Mouse (Mus musculus): ENCODE measurements around the gene Pcbd2. TPM values are rescaled to one million over a fixed set of nuclear protein-coding genes. Genes with fewer than 3 reads are reported as not detected.

Pcbd2 gene
- total and polyA plus RNA-seq, 2 experiments, result 32.7 to 36.0 TPM

DNA sequence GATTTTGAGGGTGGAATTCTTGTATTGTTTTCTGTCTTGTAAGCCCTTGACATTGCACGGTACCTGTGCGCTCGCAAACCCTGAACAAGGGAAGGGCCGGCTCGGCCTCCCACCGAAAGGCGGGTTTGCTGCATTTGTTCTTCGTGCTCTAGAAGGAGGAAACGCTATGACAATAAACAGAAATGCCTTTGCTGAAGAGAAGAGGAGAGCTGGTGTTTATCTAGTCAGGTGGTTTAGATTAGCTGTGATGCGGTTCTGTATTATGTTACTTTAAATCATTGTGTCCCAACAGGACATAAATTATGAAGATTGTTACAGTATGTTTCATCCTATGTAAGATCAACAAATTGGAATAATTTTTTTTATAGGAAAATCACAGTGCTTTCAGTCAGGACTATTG is 34.3 kb downstream of the Pcbd2 start:
- Histone ChIP-seq H3K27me3 (ENCODE audit: control insufficient read depth, insufficient read depth, low read length) (no peaks in the 10 kb centered on the region), H3K79me2 (ENCODE audit: control insufficient read depth, insufficient read depth, low read length) (no peaks in the 10 kb centered on the region), H3K27ac (replicated peaks; ENCODE audit: insufficient read depth, low read depth, low read length) (no peak overlapping the region), H3K4me1 (ENCODE audit: control insufficient read depth, insufficient read depth, low read length) (no peaks in the 10 kb centered on the region), H3K9ac (ENCODE audit: low read depth, low read length) (no peak overlapping the region), H3K4me3 (ENCODE audit: insufficient read depth, low read depth, low read length) (no peak overlapping the region), H3K36me3 (ENCODE audit: control insufficient read depth, insufficient read depth, low read length) (no peaks in the 10 kb centered on the region)
- TF ChIP-seq CTCF (IDR thresholded peaks at IDR 0.05; ENCODE audit: low read depth, low read length) (no peak), POLR2A (IDR thresholded peaks at IDR 0.05; ENCODE audit: extremely low read depth, insufficient read depth, low read length) (no peak)
- DNase-seq (ENCODE audit: extremely low read depth, low read depth, low spot score), result no peak
- WGBS, result 93% methylated on average over 10 of the region's 10 CpGs

DNA sequence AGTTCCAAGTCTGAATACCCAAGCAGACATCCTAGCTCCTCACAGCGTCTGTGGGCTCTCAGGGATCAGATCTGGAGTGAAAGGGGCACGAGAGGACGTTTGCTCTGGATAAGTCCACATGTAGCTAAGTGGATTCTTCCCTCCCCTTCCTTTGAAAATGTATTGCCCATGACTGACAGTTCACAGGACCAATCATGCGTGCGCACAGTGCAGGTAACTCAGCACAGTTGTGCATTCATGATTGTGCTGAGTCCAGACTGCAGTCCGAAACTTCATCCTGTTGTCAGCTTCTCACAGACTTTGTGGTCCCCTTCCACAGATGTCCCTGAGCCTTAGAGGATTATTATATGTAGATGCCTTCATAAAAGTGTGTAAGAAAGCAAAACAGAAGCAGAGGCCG is 47.2 kb downstream of the Pcbd2 start:
- no peak for DNase-seq (ENCODE audit: extremely low read depth, low read depth, low spot score)
- Histone ChIP-seq H3K9ac (ENCODE audit: low read depth, low read length) (no peak overlapping the region), H3K27ac (replicated peaks; ENCODE audit: insufficient read depth, low read depth, low read length) (no peak overlapping the region), H3K36me3 (ENCODE audit: control insufficient read depth, insufficient read depth, low read length) (peaks cover 20% of the 10 kb centered on the region), H3K79me2 (ENCODE audit: control insufficient read depth, insufficient read depth, low read length) (no peaks in the 10 kb centered on the region), H3K4me3 (ENCODE audit: insufficient read depth, low read depth, low read length) (no peak overlapping the region), H3K4me1 (ENCODE audit: control insufficient read depth, insufficient read depth, low read length) (no peaks in the 10 kb centered on the region), H3K27me3 (ENCODE audit: control insufficient read depth, insufficient read depth, low read length) (no peaks in the 10 kb centered on the region)
- WGBS, result 94% methylated on average over 7 of the region's 7 CpGs
- no peak for TF ChIP-seq CTCF (IDR thresholded peaks at IDR 0.05; ENCODE audit: low read depth, low read length)
- TF ChIP-seq POLR2A (IDR thresholded peaks at IDR 0.05; ENCODE audit: extremely low read depth, insufficient read depth, low read length), result no peak

DNA sequence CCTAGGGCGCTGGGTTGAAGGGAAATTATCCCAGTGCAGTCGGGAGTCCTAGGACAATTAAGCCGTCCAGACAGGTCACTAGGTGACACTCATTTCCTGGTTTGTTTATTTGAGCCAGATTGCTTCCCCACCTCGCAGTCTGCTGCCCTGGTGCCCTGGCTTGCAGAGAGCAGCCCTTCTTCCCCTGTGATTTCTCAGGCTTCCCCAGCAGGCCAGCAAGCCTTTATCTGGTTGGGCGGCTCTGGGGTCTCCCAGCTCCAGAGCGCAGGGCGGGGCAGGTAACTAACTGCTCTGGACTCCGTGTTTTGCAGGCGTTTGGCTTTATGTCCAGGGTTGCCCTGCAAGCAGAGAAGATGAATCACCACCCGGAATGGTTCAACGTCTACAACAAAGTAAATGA is 47.9 kb downstream of the Pcbd2 start:
- TF ChIP-seq CTCF (IDR thresholded peaks at IDR 0.05; ENCODE audit: low read depth, low read length), result no peak
- TF ChIP-seq POLR2A (IDR thresholded peaks at IDR 0.05; ENCODE audit: extremely low read depth, insufficient read depth, low read length), result no peak
- Histone ChIP-seq H3K27ac (replicated peaks; ENCODE audit: insufficient read depth, low read depth, low read length) (no peak overlapping the region), H3K9ac (ENCODE audit: low read depth, low read length) (no peak overlapping the region), H3K27me3 (ENCODE audit: control insufficient read depth, insufficient read depth, low read length) (no peaks in the 10 kb centered on the region), H3K4me3 (ENCODE audit: insufficient read depth, low read depth, low read length) (no peak overlapping the region), H3K79me2 (ENCODE audit: control insufficient read depth, insufficient read depth, low read length) (no peaks in the 10 kb centered on the region), H3K36me3 (ENCODE audit: control insufficient read depth, insufficient read depth, low read length) (peaks cover 20% of the 10 kb centered on the region), H3K4me1 (ENCODE audit: control insufficient read depth, insufficient read depth, low read length) (no peaks in the 10 kb centered on the region)
- 71% methylated on average over 11 of the region's 11 CpGs for WGBS
- no peak for DNase-seq (ENCODE audit: extremely low read depth, low read depth, low spot score)

DNA sequence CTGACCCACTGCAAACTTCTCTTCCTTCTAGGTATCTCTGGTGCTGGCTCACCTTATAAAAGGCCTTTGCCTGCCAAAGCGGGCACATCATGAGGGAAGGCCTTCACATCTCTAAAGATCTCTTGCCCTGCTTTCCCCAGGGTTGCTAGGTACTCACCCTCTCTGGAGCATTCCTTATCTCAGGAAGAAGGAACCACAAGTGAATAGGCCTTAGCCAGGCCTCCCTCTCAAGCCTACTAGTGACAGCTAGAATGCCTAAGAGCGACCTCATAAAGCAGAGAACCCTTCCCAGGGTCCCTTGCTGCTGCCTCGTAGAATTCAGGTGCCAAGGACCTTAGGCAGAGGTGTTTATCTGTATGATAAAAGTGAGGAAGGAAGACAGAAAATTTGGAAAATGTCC is 57.1 kb downstream of the Pcbd2 start, which contains the start of gene Catsper3:
Gene Catsper3, plus strand, starts transcription at position 301 of the 400 bp plus-strand sequence.
- H3K4me1 ChIP-seq (ENCODE audit: control insufficient read depth, insufficient read depth, low read length), result no peaks in the 10 kb centered on the region
- no peak for DNase-seq (ENCODE audit: extremely low read depth, low read depth, low spot score)
- H3K4me3 ChIP-seq (ENCODE audit: insufficient read depth, low read depth, low read length), result no peak within 1 kb of the TSS
- no peaks in the 10 kb centered on the region for H3K36me3 ChIP-seq (ENCODE audit: control insufficient read depth, insufficient read depth, low read length)
- H3K27ac ChIP-seq (replicated peaks; ENCODE audit: insufficient read depth, low read depth, low read length), result no peak within 1 kb of the TSS
- TF ChIP-seq CTCF (IDR thresholded peaks at IDR 0.05; ENCODE audit: low read depth, low read length) (no peak), POLR2A (IDR thresholded peaks at IDR 0.05; ENCODE audit: extremely low read depth, insufficient read depth, low read length) (no peak)
- no peak within 1 kb of the TSS for H3K9ac ChIP-seq (ENCODE audit: low read depth, low read length)
- no peaks in the 10 kb centered on the region for H3K27me3 ChIP-seq (ENCODE audit: control insufficient read depth, insufficient read depth, low read length)
- whole genome bisulfite sequencing, result 83% methylated on average over 3 of the region's 3 CpGs
- H3K79me2 ChIP-seq (ENCODE audit: control insufficient read depth, insufficient read depth, low read length), result no peaks in the 10 kb centered on the region

DNA sequence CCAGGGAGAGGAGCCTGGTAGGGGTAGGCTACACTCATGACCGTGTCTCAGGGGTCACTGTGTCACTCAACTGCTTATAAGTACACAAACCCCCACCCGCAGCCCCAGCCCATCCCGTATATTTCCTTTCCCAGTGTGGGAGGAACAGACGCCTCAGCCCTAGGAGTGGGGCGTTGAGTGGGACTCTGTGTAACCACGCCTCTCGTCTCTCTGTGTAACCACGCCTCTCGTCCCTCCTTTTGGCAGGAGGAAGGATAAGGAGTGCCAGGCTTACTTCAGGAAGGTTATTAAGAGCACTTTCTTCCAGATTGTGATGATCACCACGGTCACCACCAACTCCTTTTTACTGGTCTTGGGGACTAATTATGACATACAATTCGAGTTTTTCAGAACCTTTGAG is 59.0 kb downstream of the Pcbd2 start:
- no peak overlapping the region for H3K9ac ChIP-seq (ENCODE audit: low read depth, low read length)
- no peaks in the 10 kb centered on the region for H3K79me2 ChIP-seq (ENCODE audit: control insufficient read depth, insufficient read depth, low read length)
- H3K4me3 ChIP-seq (ENCODE audit: insufficient read depth, low read depth, low read length), result no peak overlapping the region
- no peak overlapping the region for H3K27ac ChIP-seq (replicated peaks; ENCODE audit: insufficient read depth, low read depth, low read length)
- DNase-seq (ENCODE audit: extremely low read depth, low read depth, low spot score), result no peak
- no peaks in the 10 kb centered on the region for H3K36me3 ChIP-seq (ENCODE audit: control insufficient read depth, insufficient read depth, low read length)
- TF ChIP-seq CTCF (IDR thresholded peaks at IDR 0.05; ENCODE audit: low read depth, low read length), result no peak
- TF ChIP-seq POLR2A (IDR thresholded peaks at IDR 0.05; ENCODE audit: extremely low read depth, insufficient read depth, low read length), result no peak
- 72% methylated on average over 11 of the region's 11 CpGs for WGBS
- no peaks in the 10 kb centered on the region for H3K4me1 ChIP-seq (ENCODE audit: control insufficient read depth, insufficient read depth, low read length)
- no peaks in the 10 kb centered on the region for H3K27me3 ChIP-seq (ENCODE audit: control insufficient read depth, insufficient read depth, low read length)

DNA sequence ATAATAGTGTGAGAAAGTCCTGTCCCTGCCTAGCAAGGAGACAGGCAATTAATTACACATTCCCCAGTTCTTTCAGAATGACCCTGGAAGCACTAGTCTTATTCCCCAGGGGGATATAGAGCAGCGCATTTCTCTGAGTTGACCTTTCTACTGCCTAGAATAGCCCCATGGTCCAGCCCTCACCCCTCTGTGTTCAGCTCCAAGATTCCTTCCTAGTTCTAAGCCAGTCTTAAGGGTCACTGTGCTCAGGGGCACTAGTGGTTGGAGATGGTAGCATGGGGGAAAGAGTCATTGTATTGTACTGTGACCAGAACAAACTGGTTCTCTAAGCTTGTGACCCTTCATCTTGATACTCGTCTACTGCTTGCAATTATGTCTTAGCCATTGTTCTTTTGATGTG is 74.1 kb downstream of the Pcbd2 start:
- TF ChIP-seq POLR2A (IDR thresholded peaks at IDR 0.05; ENCODE audit: extremely low read depth, insufficient read depth, low read length), result no peak
- Histone ChIP-seq H3K9ac (ENCODE audit: low read depth, low read length) (no peak overlapping the region), H3K4me1 (ENCODE audit: control insufficient read depth, insufficient read depth, low read length) (no peaks in the 10 kb centered on the region), H3K27ac (replicated peaks; ENCODE audit: insufficient read depth, low read depth, low read length) (no peak overlapping the region), H3K4me3 (ENCODE audit: insufficient read depth, low read depth, low read length) (no peak overlapping the region), H3K27me3 (ENCODE audit: control insufficient read depth, insufficient read depth, low read length) (no peaks in the 10 kb centered on the region), H3K79me2 (ENCODE audit: control insufficient read depth, insufficient read depth, low read length) (no peaks in the 10 kb centered on the region), H3K36me3 (ENCODE audit: control insufficient read depth, insufficient read depth, low read length) (no peaks in the 10 kb centered on the region)
- no peak for DNase-seq (ENCODE audit: extremely low read depth, low read depth, low spot score)
- 87% methylated on average over 2 of the region's 2 CpGs for WGBS

All from liver, adult 2 months (tissue).